Mouse (Mus musculus) inflammation-experienced regulatory T-cells, adult 6 months (primary cell): ENCODE measurements around the gene Maf. TPM values are rescaled to one million over a fixed set of nuclear protein-coding genes. Genes with fewer than 3 reads are reported as not detected.

ENCODE experiments used
- ATAC-seq: one replicate; pipeline ENCODE4 v1.8.0; 2017
- polyA plus RNA-seq, 3 experiments: library from polyadenylated mRNA; unstranded; fragments of 100-300 nt; shearing (Covaris generic); gene quantifications; one replicate each; pipeline ENCODE4 v1.2.1; 2017

The Maf gene
- polyA plus RNA-seq, 3 experiments from 2014 or later, result 109 to 129 (median 126) TPM

GRCm38 (mm10) chr8:115705591-115706110 lies 1.9 kb downstream of the Maf start:
- ATAC-seq, result no peak

DNA sequence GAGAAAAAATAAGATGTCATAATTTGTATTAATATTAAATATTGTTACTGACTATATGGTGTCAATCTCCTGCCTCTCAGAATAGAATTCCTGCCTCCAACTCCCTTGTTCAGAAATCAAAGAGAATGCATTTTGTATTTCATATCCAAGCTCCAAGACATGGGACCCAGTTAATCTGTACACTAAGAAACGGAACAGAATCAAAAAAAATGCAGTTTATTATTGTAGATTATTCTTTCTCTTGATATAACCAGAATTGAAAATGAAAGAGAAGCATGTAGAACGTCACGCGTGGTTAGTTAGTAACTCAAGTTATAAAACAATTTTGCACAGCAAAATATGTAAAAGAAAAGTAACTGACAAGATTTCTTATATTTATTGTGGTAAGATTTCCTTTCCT lies 4.5 kb downstream of the Maf start:
- ATAC-seq, result no peak

- ATAC-seq, result no peak
Measured at GRCm38 (mm10) chr8:115701001-115701400, 6.6 kb downstream of the Maf start.

DNA sequence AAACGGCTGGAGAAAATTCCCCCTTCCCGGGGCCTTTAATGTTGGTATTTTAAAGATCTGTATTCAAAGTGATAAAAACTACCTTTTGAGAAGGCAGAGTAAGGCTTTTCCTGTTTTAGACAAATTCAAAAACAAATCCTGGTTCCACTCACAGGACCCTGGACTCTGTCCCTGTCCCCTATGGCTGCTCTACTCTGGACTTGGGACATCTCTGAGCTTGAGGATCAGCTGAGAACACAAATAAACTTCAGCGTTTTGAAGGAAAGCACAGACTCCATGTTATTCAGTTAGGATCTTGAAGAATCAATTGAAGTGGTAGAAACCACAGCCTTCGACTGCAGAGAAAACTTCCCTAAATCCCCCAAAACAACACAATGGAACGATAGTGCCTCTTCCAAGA lies 8.4 kb downstream of the Maf start:
- no peak for ATAC-seq

- no peak for ATAC-seq
Measured at GRCm38 (mm10) chr8:115697410-115697809, 10.2 kb downstream of the Maf start.

DNA sequence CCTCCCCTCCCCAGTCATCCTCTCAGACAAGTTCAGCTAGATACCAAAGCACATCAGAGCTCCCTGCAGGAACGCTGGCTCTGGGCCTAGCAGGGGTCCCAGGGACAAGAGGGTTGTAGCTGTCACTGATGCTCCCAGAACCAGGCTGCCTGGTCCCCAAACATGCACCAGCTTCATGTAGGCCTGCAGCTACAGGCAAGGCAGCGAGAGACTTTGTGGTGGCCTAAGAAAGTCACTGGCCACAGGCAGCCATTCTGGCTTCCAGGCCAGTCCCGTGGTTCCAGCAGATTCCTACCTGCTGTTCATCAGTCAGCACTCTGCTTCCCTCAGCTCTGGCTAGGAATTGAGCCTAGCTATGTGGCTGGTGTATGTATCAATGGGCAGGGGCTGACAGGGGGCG lies 10.9 kb downstream of the Maf start:
- ATAC-seq, result no peak

DNA sequence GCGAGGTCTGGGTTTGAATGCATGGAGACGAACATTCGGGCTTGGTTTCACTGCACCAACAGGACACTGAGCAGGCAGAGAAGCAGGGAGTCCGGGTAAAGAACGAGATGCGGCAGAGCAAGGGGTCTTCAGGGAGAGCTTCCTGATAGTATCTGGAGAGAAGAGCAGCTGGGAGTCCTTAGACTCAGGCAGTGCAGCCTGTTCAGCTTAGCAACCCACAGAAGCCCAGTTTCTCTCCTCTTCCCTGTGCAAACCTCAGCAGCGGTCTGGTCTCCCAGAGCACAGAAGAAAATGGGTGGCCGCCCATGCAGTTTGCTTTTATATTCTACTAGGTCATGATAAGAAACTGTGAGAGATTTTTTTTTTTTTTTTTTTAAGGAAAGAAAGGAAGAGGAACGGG lies 20.2 kb downstream of the Maf start:
- ATAC-seq, result no peak

DNA sequence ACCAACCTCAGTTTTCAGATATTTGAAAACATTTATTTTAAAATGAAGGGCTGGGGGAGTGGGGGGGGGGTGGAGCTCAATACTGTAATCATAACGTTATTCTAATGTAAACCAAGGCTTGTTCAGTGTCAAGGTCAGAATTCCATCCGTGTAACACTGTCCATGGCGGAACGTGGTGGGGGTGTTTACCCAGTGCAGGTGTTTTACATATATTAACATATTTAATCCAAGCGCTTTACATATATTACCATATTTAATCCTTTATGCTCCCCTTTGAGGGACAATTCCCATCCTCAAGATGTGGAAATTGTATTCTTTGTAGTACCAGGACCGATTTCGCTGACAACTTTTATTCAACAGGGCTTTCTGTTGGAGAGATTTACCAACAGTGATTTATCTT lies 24.3 kb downstream of the Maf start:
- no peak for ATAC-seq

DNA sequence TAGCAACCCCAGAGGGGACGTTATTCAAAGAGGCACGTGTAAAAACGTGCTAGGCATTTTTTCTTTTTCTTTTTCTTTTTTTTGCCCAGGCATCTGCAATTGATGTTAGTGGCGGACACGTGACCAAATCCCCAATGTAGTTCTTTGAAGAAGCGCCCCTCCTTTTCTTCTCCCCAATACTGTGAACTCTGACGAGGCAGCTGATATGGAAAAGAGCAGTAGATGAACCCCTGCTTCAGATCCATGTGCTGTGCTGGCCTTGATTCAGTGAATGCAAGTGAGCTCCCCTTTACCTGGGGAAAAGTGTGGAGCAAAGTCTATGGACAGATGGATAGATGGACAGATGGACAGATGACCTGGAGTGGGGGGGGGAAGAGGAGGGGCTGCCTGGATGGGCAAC lies 28.1 kb downstream of the Maf start:
- no peak for ATAC-seq

- no peak for ATAC-seq
Measured at GRCm38 (mm10) chr8:115664866-115665265, 42.7 kb downstream of the Maf start.

- no peak for ATAC-seq
Measured at GRCm38 (mm10) chr8:115650110-115650521, 57.5 kb downstream of the Maf start.

DNA sequence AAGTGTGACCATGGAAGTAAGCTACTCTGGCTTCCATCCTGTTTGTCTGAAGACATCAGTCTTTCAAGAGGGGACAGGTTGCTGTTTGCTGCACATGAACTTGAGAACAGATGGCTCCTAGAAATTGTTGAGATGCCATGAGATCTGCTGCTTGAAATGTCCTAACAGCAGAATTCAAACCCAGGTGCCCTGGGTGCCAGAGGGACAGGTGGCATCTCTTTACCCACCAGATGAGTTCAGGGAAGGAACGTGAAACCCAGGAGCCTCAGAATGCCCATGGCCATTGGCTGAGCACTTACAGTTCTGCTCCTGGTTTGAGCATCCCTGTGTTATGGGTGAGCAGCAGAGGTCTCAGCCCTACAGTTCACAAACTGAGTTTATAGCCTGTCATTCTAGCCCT lies 62.5 kb downstream of the Maf start:
- ATAC-seq, result no peak

GRCm38 (mm10) chr8:115641936-115642335 lies 65.7 kb downstream of the Maf start:
- ATAC-seq, result no peak

- no peak for ATAC-seq
Measured at GRCm38 (mm10) chr8:115639951-115640350, 67.6 kb downstream of the Maf start.

DNA sequence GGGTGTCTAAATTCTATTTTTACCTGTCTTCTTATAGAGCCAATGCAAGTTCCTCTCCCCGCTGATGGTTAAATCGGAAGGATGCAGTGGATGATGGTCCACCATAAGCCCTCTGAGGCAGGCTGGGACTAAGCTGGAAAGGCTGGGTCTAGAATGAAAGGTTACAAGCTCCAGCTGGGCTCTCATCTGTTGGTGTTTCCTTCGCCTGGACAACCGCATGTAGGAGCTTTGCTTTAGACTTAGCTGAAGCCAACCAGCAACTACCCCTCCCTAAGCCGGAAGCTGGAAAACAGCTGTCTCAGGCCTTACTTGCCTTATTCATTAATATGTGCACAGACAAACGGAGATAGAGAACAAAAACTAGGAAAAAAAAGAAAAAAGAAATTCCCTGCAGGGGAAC lies 70.8 kb downstream of the Maf start:
- ATAC-seq, result no peak
